Mouse (Mus musculus) heart, postnatal 0 days (tissue): ENCODE results near the gene Nup107.

Experiments used
- CTCF ChIP-seq: IDR thresholded peaks from 2 replicates; pipeline ENCODE4 v1.5.1; 2016; ENCODE audit warnings: antibody characterized with exemption, control low read depth, low read depth
- EP300 ChIP-seq: IDR thresholded peaks from 2 replicates; pipeline ENCODE4 v1.6.1; 2016; ENCODE audit warnings: antibody characterized with exemption, low read depth

DNA sequence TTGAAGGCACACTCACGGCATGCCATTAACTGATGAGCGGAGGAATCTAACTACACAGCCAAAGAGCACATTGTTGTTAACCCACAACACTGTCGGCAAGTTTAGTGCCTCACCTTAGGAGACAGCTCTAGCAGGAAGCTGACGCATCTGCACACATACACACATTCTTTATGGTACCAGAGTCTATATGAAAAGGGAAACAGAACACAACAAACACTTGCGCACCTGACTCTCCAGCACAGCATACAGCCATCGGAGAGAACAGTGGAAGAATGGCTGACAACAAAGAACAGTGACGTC, 24.4 kb downstream of the Nup107 start:
- TF ChIP-seq CTCF, result no peak
- TF ChIP-seq EP300, result no peak
